Mouse (Mus musculus) embryonic facial prominence, embryonic 11.5 days (tissue): Measurements from ENCODE around the gene Inca1. TPM values are rescaled to one million over a fixed set of nuclear protein-coding genes. Genes with fewer than 3 reads are reported as not detected.

Source experiments
- ATAC-seq: fragments of 200-750 bp; cut with Nextera tagmentation; replicated peaks from 2 replicates; pipeline ENCODE4 v1.8.0; 2017; ENCODE audit warnings: low read depth; ENCODE audit not compliant: insufficient number of reproducible peaks, low FRiP score, low TSS enrichment
- DNase-seq: peaks from one replicate; pipeline ENCODE4 v3.0.0-alpha.2; 2015; ENCODE audit warnings: low spot score
- H3K27ac ChIP-seq: fragments of 300-500 bp; sonication (generic); replicated peaks from 2 replicates; pipeline ENCODE4 v1.5.1; 2014; ENCODE audit warnings: mild to moderate bottlenecking, low read depth, low read length, control low read depth
- H3K27me3 ChIP-seq: fragments of 300-500 bp; sonication (generic); 2 replicates; pipeline ENCODE4 v1.6.1; 2014; ENCODE audit warnings: mild to moderate bottlenecking, low read length, moderate library complexity, mixed read lengths; ENCODE audit not compliant: control insufficient read depth, insufficient read depth
- H3K36me3 ChIP-seq: fragments of 300-500 bp; sonication (generic); replicated peaks from 2 replicates; pipeline ENCODE4 v1.6.1; 2014; ENCODE audit warnings: low read depth, mild to moderate bottlenecking, low read length, moderate library complexity, mixed read lengths; ENCODE audit not compliant: control insufficient read depth, insufficient read depth
- H3K4me1 ChIP-seq: fragments of 300-500 bp; sonication (generic); 2 replicates; pipeline ENCODE4 v1.6.1; 2014; ENCODE audit warnings: low read length, mixed read lengths; ENCODE audit not compliant: control insufficient read depth, insufficient read depth
- H3K4me2 ChIP-seq: fragments of 300-500 bp; sonication (generic); 2 replicates; pipeline ENCODE4 v1.6.1; 2014; ENCODE audit warnings: low read depth, mild to moderate bottlenecking, control low read depth, low read length, moderate library complexity
- H3K4me3 ChIP-seq: fragments of 300-500 bp; sonication (generic); 2 replicates; pipeline ENCODE4 v1.5.1; 2014; ENCODE audit warnings: low read depth, low read length, control low read depth
- H3K9ac ChIP-seq: fragments of 300-500 bp; sonication (generic); replicated peaks from 2 replicates; pipeline ENCODE4 v1.6.1; 2014; ENCODE audit warnings: mild to moderate bottlenecking, control low read depth, low read length
- H3K9me3 ChIP-seq: fragments of 300-500 bp; sonication (generic); replicated peaks from 2 replicates; pipeline ENCODE4 v1.6.1; 2016; ENCODE audit warnings: mild to moderate bottlenecking, low read length, inconsistent platforms, mixed read lengths; ENCODE audit not compliant: control insufficient read depth
- WGBS: fragments of 180-500 bp; shearing (Covaris S2); extraction: QIAGEN DNeasy Blood & Tissue Kit; methylation state at CpG from one replicate; pipeline ENCODE4 v1.1.7; 2014; 5-methylcytosine and 5-hydroxymethylcytosine counted together
- polyA plus RNA-seq: library from polyadenylated mRNA; unstranded; fragments of >200 nt; fragmentation: Nextera tagmentation; extraction: Ambion mirVana; gene quantifications from 2 replicates; pipeline ENCODE4 v1.2.1, GENCODE M21; 2014

The Inca1 gene
- polyA plus RNA-seq, 1 experiment from 2014 or later = 0.73 TPM

DNA sequence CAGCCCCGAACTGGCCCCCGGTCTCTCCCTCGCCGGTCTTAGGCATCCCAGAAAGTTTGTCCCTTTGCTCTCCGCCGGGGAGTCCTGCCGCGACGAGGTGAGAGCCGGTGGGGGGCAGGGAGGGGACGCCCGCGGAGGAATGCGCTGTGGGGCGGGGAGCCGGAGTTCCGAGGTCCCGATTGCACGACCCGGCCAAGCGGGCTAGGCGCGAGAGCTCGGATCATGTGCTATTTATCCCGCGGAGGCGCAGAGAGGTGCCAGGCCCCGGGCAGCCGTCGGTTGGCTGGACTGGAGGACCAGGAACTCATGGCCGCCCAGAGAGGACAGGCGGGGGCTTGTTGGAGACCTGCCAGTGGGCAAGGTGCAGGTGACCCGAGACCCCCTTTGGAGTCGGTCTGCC lies 658 bp upstream of the Inca1 start:
- peak; percentile 19; the same call in 1 of the 2 replicates for ATAC-seq
- Histone ChIP-seq H3K4me3 (peak overlapping the region; percentile 88), H3K9ac (peak overlapping the region; percentile 96), H3K27ac (peak overlapping the region; percentile 68), H3K27me3 (no peaks in the 10 kb centered on the region), H3K36me3 (no peaks in the 10 kb centered on the region), H3K9me3 (no peaks in the 10 kb centered on the region), H3K4me2 (peak overlapping the region; percentile 84), H3K4me1 (peaks cover 3% of the 10 kb centered on the region; the same call in 1 of the 2 replicates)
- under 1% methylated on average over 32 of the region's 34 CpGs for WGBS
- peak; percentile 38 for DNase-seq

DNA sequence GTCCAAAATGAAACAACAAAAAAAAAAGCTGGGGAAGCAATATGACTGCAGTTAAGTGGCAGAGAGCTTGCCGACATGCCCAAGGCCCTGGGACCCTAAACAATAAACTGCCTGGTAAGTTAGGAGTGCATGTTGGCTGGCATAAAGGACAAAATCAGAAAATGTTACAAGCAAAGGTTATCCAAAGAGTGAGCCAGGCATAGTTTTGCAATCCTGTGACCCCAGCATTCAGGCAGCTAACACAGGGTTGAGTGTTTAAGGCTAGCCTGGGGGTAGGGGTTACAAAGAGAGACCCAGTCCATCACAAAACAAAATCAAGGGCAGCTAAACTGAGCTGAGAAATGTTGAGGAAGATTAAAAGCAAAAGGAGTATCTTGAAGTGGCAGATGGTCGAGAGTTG lies 904 bp downstream of the Inca1 start:
- Histone ChIP-seq H3K9me3 (no peaks in the 10 kb centered on the region), H3K27ac (no peak overlapping the region), H3K9ac (no peak overlapping the region), H3K4me1 (peaks cover 3% of the 10 kb centered on the region; the same call in 1 of the 2 replicates), H3K27me3 (no peaks in the 10 kb centered on the region), H3K4me3 (no peak overlapping the region), H3K4me2 (no peak overlapping the region), H3K36me3 (no peaks in the 10 kb centered on the region)
- ATAC-seq (no peak), DNase-seq (no peak)
- 71% methylated on average over 2 of the region's 2 CpGs for WGBS

DNA sequence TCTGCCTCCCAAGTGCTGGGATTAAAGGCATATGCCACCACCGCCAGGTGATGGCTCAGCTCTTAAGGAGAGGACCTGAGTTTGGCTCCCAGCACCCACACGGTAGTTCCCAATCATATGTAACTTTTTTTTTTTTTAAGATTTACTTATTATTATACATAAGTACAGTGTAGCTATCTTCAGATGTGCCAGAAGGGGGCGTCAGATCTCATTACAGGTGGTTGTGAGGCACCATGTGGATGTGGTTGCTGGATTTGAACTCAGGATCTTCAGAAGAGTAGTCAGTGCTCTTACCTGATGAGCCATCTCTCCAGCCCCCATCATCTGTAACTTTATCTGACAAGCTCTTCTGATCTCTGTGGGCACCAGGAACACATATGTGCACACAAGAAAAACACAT lies 2.6 kb downstream of the Inca1 start:
- no peak overlapping the region for H3K9ac ChIP-seq
- WGBS = 74% methylated on average over 3 of the region's 3 CpGs
- ATAC-seq = no peak

DNA sequence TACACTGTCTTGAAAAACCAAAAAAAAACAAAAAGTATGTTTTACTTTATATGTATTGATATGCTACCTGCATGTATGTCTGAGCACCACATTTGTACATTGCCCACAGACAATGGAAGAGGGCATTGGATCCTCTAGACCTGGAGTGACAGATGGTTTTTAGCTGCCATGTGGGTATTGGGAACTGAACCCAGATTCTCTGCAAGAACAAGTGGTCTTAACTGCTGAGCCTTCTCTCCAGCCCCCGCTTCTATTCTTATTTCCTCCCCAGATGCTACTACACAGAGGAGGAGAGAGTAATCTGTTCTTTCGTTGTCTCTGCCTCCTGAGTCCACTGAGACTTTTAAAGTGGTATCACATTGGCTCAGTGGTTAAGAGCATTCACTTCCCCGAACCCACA lies 6.5 kb downstream of the Inca1 start:
- Histone ChIP-seq H3K9me3 (no peaks in the 10 kb centered on the region), H3K27me3 (no peaks in the 10 kb centered on the region), H3K27ac (no peak overlapping the region), H3K9ac (no peak overlapping the region), H3K4me1 (no peaks in the 10 kb centered on the region), H3K4me3 (no peak overlapping the region), H3K36me3 (no peaks in the 10 kb centered on the region), H3K4me2 (no peak overlapping the region)
- ATAC-seq (no peak), DNase-seq (no peak)
- 67% methylated on average over 3 of the region's 3 CpGs for WGBS

More for the DNA sequence above, 2.6 kb downstream of the Inca1 start:
- no peak for DNase-seq
- Histone ChIP-seq H3K27me3 (no peaks in the 10 kb centered on the region), H3K4me3 (no peak overlapping the region), H3K9me3 (no peaks in the 10 kb centered on the region), H3K36me3 (no peaks in the 10 kb centered on the region), H3K4me1 (peaks cover 3% of the 10 kb centered on the region; the same call in 1 of the 2 replicates), H3K27ac (no peak overlapping the region), H3K4me2 (no peak overlapping the region)

DNA sequence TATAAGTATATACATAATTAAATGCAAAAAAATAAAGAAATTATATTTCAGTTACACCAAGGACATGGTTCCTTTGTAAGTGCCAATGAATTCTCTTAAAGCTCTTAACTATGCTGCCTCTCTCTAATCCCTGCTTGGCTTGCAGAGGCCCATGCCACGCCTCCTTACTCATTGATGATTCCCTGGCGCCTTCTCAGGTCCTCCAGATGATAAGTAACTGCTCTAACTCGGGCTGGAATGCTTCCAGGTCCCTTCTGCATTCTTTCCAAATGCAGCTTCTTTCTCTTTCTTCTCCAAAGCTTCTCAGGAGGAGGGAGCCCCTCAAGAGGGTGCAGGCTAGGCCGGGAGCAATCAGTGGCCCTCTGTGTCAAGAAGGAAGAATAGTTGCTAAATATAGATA lies 10.4 kb downstream of the Inca1 start:
- no peaks in the 10 kb centered on the region for H3K27me3 ChIP-seq
- no peaks in the 10 kb centered on the region for H3K9me3 ChIP-seq
- ATAC-seq (no peak), DNase-seq (no peak)
- no peaks in the 10 kb centered on the region for H3K36me3 ChIP-seq
- H3K4me1 ChIP-seq = peaks cover 4% of the 10 kb centered on the region; the same call in 1 of the 2 replicates
- no peak overlapping the region for H3K4me2 ChIP-seq
- H3K27ac ChIP-seq = no peak overlapping the region
- no peak overlapping the region for H3K9ac ChIP-seq
- 55% methylated on average over 4 of the region's 4 CpGs for WGBS
- H3K4me3 ChIP-seq = no peak overlapping the region

DNA sequence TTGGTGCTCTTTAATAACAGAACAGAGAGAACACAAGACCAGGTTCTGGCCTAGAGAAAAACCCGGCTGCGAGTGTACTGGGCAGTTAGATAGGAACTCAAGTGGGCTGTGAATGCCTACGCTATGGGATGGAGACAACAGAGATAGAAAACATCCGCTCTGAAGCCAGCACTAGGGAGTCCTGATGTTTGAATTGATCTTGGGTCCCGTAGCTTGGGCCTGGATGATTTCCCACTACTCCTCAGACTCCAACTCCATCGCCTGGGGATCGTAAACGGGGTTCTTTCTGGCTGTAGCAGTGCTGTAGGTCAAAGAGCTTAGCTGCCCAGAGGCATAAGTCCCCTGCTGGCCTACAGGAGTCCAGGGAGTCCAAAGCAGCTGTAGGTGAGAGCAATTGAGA lies 11.6 kb downstream of the Inca1 start:
- Histone ChIP-seq H3K4me2 (peak overlapping the region; percentile 64), H3K27ac (no peak overlapping the region), H3K4me3 (peak overlapping the region; percentile 80), H3K27me3 (no peaks in the 10 kb centered on the region), H3K9ac (peak overlapping the region; percentile 79), H3K9me3 (no peaks in the 10 kb centered on the region), H3K36me3 (no peaks in the 10 kb centered on the region), H3K4me1 (peaks cover 4% of the 10 kb centered on the region; the same call in 1 of the 2 replicates)
- no peak for ATAC-seq
- DNase-seq = no peak
- 11% methylated on average over 8 of the region's 8 CpGs for WGBS

DNA sequence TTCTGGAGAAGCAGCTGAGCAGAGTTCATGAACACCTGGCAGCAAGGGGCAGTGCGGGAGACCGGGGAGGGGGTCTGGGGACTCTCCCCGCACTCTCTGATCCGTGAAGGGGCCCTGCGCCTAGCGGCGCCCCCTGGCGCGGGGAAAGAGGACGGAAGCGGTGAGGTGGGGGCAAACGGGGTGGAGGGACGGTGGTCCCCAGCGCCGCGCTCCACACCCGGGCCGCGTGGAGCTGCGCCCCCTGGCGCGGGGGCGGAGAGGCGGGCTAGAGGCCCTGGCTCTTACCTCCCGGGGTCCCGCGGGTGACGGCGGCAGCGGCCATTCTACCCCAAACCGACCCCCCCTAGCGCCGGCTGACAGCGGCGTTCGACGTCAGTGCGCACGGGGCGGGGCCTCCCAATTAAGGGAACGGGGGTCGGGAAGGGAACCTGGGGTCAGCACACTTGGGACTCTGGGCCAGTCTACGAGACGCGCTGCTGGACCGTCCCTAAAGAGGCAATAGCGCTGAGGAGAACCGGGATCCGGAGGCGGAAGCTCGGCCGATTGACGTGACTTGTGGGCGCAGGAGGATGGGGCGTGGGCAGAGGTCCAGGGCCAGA lies 12.3 kb downstream of the Inca1 start, which contains the start of gene Camta2:
Gene Camta2 (minus strand): TSS at position 505 of the 599 bp plus-strand sequence.
- ATAC-seq = peak; percentile 80
- under 1% methylated on average over 55 of the region's 55 CpGs for WGBS

DNA sequence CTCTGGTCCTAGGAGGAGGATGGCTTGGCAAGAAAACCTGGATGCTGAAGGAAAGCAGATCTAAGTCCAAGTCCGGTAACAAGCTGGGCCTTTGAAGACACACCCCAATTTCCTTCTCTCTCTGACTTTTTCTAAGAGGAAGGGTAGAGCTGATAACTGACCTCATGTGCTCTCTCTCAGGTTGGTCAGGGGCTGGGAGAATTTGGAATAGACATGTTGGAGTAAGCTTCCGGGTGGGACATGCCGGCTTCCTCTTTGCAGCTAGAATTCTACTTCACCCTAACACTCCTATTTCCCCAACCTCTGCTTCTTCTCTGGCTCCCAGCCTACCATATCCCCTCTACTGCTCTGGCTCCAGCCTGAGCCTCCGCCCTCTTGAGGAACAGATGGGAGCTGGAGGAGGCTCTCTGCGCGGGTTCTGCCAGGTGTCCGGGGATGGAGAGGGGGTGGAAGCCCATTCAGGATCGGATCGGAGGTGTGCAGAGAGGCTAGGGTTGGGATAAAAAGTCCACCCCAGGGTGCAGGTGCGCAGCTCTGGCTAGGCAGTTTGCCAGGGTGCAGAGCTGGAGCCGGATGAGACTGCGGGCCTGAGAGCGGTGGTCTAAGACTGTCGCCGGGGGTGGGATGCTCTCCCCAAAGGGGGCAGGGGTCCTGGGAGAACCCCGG lies 12.9 kb downstream of the Inca1 start:
- no peaks in the 10 kb centered on the region for H3K27me3 ChIP-seq
- peak overlapping the region; percentile 64 for H3K4me2 ChIP-seq
- 3% methylated on average over 16 of the region's 16 CpGs for WGBS
- peak overlapping the region; percentile 80 for H3K4me3 ChIP-seq
- H3K9me3 ChIP-seq = no peaks in the 10 kb centered on the region
- peak overlapping the region; percentile 79 for H3K9ac ChIP-seq
- H3K27ac ChIP-seq = peak overlapping the region; percentile 70; the same call in 1 of the 2 replicates
- ATAC-seq (peak; percentile 72), DNase-seq (peak; percentile 54)
- H3K4me1 ChIP-seq = peaks cover 4% of the 10 kb centered on the region; the same call in 1 of the 2 replicates
- H3K36me3 ChIP-seq = no peaks in the 10 kb centered on the region

More for the DNA sequence above, 12.3 kb downstream of the Inca1 start, which contains the start of gene Camta2:
- H3K4me2 ChIP-seq = peak within 1 kb of the TSS; percentile 64
- no peaks in the 10 kb centered on the region for H3K9me3 ChIP-seq
- H3K4me3 ChIP-seq = peak within 1 kb of the TSS; percentile 80
- H3K9ac ChIP-seq = peak within 1 kb of the TSS; percentile 79
- H3K4me1 ChIP-seq = peaks cover 4% of the 10 kb centered on the region; the same call in 1 of the 2 replicates
- no peaks in the 10 kb centered on the region for H3K27me3 ChIP-seq
- peak within 1 kb of the TSS; percentile 70 for H3K27ac ChIP-seq
- peak; percentile 89 for DNase-seq
- no peaks in the 10 kb centered on the region for H3K36me3 ChIP-seq
